Mouse (Mus musculus): ENCODE results near the gene Eif2a. TPM values are rescaled to one million over a fixed set of nuclear protein-coding genes. Genes with fewer than 3 reads are reported as not detected.

Eif2a gene
- total and polyA plus RNA-seq, 3 experiments: 116 to 241 (median 119) TPM

DNA sequence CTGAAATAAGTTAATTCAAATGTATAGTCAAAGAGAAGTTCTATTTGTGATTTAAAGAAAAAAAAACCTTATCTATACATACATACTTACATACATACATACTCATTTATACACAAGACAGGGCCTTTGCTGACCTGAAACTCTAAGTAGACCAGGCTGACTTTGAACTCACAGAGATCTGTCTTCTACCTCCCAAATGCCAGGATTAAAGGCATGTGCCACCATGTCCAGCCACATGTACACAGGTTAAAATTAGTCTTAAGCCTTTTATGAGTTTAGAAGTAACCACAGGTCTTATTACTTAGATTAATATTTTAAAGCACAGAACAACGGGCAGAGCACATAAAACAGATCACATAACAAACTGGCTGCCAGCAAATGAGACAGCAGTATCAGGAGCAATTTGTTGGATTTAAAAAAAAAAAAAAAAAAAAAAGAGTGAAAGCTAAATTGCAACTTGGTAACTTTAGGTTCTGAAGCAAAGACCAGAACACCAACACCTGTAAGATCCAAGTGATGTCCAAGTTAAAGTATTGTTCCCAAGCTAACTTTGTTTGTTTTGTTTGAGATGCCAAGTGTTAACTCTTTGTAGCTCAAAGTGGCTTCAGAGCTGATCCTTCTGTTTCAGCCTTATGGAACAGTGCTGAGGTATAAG lies 9.5 kb upstream of the Eif2a start (continued):
- no peak for TF ChIP-seq MXI1 (IDR thresholded peaks at IDR 0.05; ENCODE audit: low read depth, low read length)
- TF ChIP-seq POLR2AphosphoS2 (IDR thresholded peaks at IDR 0.05; ENCODE audit: low read depth, low read length): no peak
- TF ChIP-seq NELFE (IDR thresholded peaks at IDR 0.05; ENCODE audit: low read depth, low read length): no peak
- TF ChIP-seq RCOR1 (conservative IDR thresholded peaks at IDR 0.05; ENCODE audit: low read depth, low read length): no peak
- TF ChIP-seq SIN3A (IDR thresholded peaks at IDR 0.05; ENCODE audit: low read length): no peak
- TF ChIP-seq KAT2A (IDR thresholded peaks at IDR 0.05; ENCODE audit: insufficient replicate concordance, low read length): no peak
- TF ChIP-seq MAFK (IDR thresholded peaks at IDR 0.05; ENCODE audit: insufficient replicate concordance, low read length): no peak
- TF ChIP-seq ZC3H11A (IDR thresholded peaks at IDR 0.05; ENCODE audit: low read depth, low read length): no peak
- no peak for TF ChIP-seq GABPA (IDR thresholded peaks at IDR 0.05; ENCODE audit: insufficient replicate concordance, low read depth, low read length)
- TF ChIP-seq ELF1 (IDR thresholded peaks at IDR 0.05; ENCODE audit: low read depth, low read length): peak; percentile 36; the same call in 1 of the 2 replicates
- TF ChIP-seq UBTF (IDR thresholded peaks at IDR 0.05; ENCODE audit: low read depth, low read length): no peak
- no peak for TF ChIP-seq MEF2A (IDR thresholded peaks at IDR 0.05; ENCODE audit: borderline replicate concordance, low read depth, low read length)
- TF ChIP-seq ZKSCAN1 (IDR thresholded peaks at IDR 0.05; ENCODE audit: borderline replicate concordance, low read depth, low read length): no peak
- no peak for TF ChIP-seq USF1 (IDR thresholded peaks at IDR 0.05; ENCODE audit: low read depth, low read length)
- no peak for TF ChIP-seq ZMIZ1 (IDR thresholded peaks at IDR 0.05; ENCODE audit: low read depth, low read length)
- TF ChIP-seq MAX (IDR thresholded peaks at IDR 0.05; ENCODE audit: low read length): no peak
- no peak for TF ChIP-seq POLR2A (IDR thresholded peaks at IDR 0.05; ENCODE audit: low read depth, low read length)
- TF ChIP-seq CHD2 (IDR thresholded peaks at IDR 0.05; ENCODE audit: low read length): no peak

DNA sequence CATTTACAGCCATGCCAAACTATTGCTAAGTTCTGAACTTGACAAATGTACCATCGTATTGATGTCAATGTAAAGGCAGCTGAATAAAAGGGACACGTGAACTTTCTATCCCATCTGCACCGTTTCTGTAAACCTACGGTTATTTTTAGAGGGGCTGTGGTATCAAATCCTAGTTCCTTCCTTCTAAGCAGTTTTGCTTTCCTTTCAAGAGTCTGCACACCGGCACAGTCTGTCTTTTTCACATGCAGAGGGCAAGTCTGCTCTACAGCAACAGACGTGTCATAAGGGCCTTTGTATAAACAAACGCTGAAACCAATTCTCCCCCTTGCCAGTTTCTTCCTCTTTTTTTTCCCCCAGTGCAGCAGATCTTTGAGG lies 9.0 kb upstream of the Eif2a start:
- H3K79me2 ChIP-seq (replicated peaks; ENCODE audit: control insufficient read depth, extremely low read depth, insufficient read depth, poor library complexity, severe bottlenecking): peaks cover 23% of the 10 kb centered on the region
- H3K36me3 ChIP-seq (replicated peaks in 1 of 2; ENCODE audit: control insufficient read depth in 1 of 2, insufficient read depth in 1 of 2, low read length in 1 of 2): peaks cover 9 to 15% of the 10 kb centered on the region in 2 experiments
- H3K4me2 ChIP-seq (ENCODE audit: insufficient read depth, low read depth, poor library complexity, severe bottlenecking): peak overlapping the region; percentile 89
- peak overlapping the region in 2 of 3 experiments; percentile 11 to 25 for H3K4me3 ChIP-seq (replicated peaks in 1 of 3; ENCODE audit: low read depth in 2 of 3, low read length in 2 of 3, poor library complexity in 1 of 3)
- H3K9me3 ChIP-seq (replicated peaks; ENCODE audit: low read length): no peaks in the 10 kb centered on the region
- dilution Hi-C loops (cut with MboI; ENCODE audit: extremely low pct_ligation_motif_present, extremely low pct_unique_long_range_greater_than_20kb, low sequenced_read_pairs) (no loop called here), in situ Hi-C loops (cut with MboI; ENCODE audit: low pct_ligation_motif_present, low pct_unique_long_range_greater_than_20kb, low sequenced_read_pairs) (loop anchor here (10.0 kb wide), 1 partner anchor 138 kb away; no protein-coding TSS in a partner anchor)
- peak overlapping the region; percentile 96 for H3K9ac ChIP-seq (ENCODE audit: insufficient read depth, low read depth)
- H3K27me3 ChIP-seq (replicated peaks): no peaks in the 10 kb centered on the region
- H3K4me1 ChIP-seq (ENCODE audit: control insufficient read depth in 1 of 2, insufficient read depth in 2 of 2): peaks cover 6 to 63% of the 10 kb centered on the region in 2 experiments
- peak overlapping the region; percentile 100 for H3K27ac ChIP-seq (ENCODE audit: insufficient read depth, low read depth)
- peak; percentile 93 for DNase-seq (ENCODE audit: extremely low read depth)
- TF ChIP-seq TCF12 (IDR thresholded peaks at IDR 0.05; ENCODE audit: low read depth, low read length) (peak; percentile 84), RAD21 (IDR thresholded peaks at IDR 0.05; ENCODE audit: low read depth, low read length) (no peak; the same call in none of the 2 replicates), JUND (conservative IDR thresholded peaks at IDR 0.05; ENCODE audit: low read depth, low read length) (no peak), IRF4 (IDR thresholded peaks at IDR 0.05; ENCODE audit: low read depth, low read length) (peak; percentile 87), JUN (IDR thresholded peaks at IDR 0.05; ENCODE audit: insufficient read depth, low read depth, low read length) (0 out of 2 replicates have a peak, but pooled peaks have one; percentile 16), ZMIZ1 (IDR thresholded peaks at IDR 0.05; ENCODE audit: low read depth, low read length) (0 out of 2 replicates have a peak, but pooled peaks have one; percentile 41), CTCF (conservative IDR thresholded peaks at IDR 0.05 in 1 of 2, IDR thresholded peaks at IDR 0.05 in 1 of 2; ENCODE audit: low read depth in 2 of 2, low read length in 2 of 2) (no peak), RCOR1 (conservative IDR thresholded peaks at IDR 0.05; ENCODE audit: low read depth, low read length) (peak; percentile 59; the same call in 1 of the 2 replicates), SIN3A (IDR thresholded peaks at IDR 0.05; ENCODE audit: low read length) (peak; percentile 80), ZKSCAN1 (IDR thresholded peaks at IDR 0.05; ENCODE audit: borderline replicate concordance, low read depth, low read length) (no peak), MXI1 (IDR thresholded peaks at IDR 0.05; ENCODE audit: low read depth, low read length) (peak; percentile 85), MEF2A (IDR thresholded peaks at IDR 0.05; ENCODE audit: borderline replicate concordance, low read depth, low read length) (peak; percentile 98), BHLHE40 (IDR thresholded peaks at IDR 0.05; ENCODE audit: low read depth, low read length) (peak; percentile 97), UBTF (IDR thresholded peaks at IDR 0.05; ENCODE audit: low read depth, low read length) (0 out of 2 replicates have a peak, but pooled peaks have one; percentile 66), TBP (conservative IDR thresholded peaks at IDR 0.05; ENCODE audit: low read depth, low read length) (0 out of 2 replicates have a peak, but pooled peaks have one; percentile 33), CHD1 (IDR thresholded peaks at IDR 0.05; ENCODE audit: low read depth, low read length) (peak; percentile 87), MYC (IDR thresholded peaks at IDR 0.05; ENCODE audit: low read depth, low read length) (peak; percentile 89; the same call in 1 of the 2 replicates), CHD2 (IDR thresholded peaks at IDR 0.05; ENCODE audit: low read length) (peak; percentile 58; the same call in 1 of the 2 replicates), SMC3 (IDR thresholded peaks at IDR 0.05; ENCODE audit: low read depth, low read length) (no peak), POLR2AphosphoS2 (IDR thresholded peaks at IDR 0.05; ENCODE audit: low read depth, low read length) (no peak), MAX (IDR thresholded peaks at IDR 0.05; ENCODE audit: low read length) (peak; percentile 84), ELF1 (IDR thresholded peaks at IDR 0.05; ENCODE audit: low read depth, low read length) (peak; percentile 24; the same call in 1 of the 2 replicates), EP300 (IDR thresholded peaks at IDR 0.05; ENCODE audit: low read length) (peak; percentile 91), NRF1 (IDR thresholded peaks at IDR 0.05; ENCODE audit: low read depth, low read length) (no peak), MAFK (IDR thresholded peaks at IDR 0.05; ENCODE audit: insufficient replicate concordance, low read length) (peak; percentile 75; the same call in 1 of the 2 replicates), USF2 (conservative IDR thresholded peaks at IDR 0.05; ENCODE audit: low read depth, low read length) (0 out of 2 replicates have a peak, but pooled peaks have one; percentile 38), USF1 (IDR thresholded peaks at IDR 0.05; ENCODE audit: low read depth, low read length) (peak; percentile 41; the same call in 1 of the 2 replicates), POLR2A (IDR thresholded peaks at IDR 0.05; ENCODE audit: low read depth, low read length) (no peak), NELFE (IDR thresholded peaks at IDR 0.05; ENCODE audit: low read depth, low read length) (peak; percentile 38; the same call in 1 of the 2 replicates)

Measured in CH12.LX (cell line).